Mouse (Mus musculus): ENCODE measurements at regions not wholly inside any gene's neighbourhood (a gene's known extent, or its start where the extent isn't known, plus 50 kb on each side); places are given as distances from the start of the nearest gene placed in this dataset.

DNA sequence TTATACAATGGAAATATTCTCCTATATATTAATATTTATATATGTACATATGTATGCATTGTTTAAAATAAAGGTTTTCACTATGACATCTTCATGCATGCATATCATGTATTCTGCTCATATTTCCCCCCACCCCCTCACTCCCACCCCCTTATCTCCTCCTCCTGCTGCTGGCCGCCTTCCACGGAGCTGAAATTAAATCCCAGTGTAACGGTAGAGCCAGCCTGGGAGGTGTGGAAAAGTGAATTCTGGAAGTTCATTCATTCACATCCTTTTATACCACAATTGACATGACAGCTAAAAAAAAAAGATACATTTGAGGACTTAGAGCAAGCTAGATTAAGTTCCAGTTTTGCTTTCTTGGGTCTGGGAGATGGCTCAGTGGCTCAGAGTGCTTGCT, 85.7 kb upstream of the Rbpj start:
- no peak for DNase-seq (ENCODE audit: low spot score in 2 of 2)

DNA sequence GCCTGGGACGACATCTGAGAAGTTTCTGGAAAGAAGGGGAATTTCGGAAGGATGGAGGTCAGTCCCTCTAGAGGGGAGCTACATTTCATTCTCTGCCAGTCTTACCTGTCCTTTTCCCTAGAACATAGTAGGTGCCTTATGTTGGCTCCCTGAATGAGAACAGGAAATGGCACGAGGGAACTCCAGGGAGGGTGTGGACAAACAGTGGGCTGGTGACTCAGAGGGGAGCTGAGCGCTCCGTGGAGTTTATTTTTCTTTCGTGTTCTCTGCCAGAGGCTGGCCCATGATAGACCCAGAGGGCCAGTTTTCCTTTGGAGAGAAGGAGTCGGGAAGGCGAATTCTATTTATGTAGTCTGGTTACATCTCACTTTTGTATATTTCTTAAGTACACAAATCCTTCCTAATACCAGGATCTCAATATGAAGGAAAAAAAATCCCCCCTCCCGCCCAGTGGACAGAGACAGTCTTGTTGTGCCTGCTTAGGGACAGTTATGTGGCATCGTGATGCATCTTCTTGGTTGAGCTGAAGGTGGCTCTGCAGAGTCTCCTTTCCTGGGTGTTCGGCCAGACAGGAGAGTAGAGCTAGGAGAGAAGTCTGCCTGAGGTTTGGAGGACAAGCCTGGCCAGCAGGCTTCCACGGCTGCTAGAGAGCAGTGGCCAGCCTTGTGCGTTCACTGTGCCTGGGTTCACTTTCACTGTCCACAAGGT, 84.3 kb upstream of the Rbpj start:
- no peak for DNase-seq (ENCODE audit: low spot score in 2 of 2)

DNA sequence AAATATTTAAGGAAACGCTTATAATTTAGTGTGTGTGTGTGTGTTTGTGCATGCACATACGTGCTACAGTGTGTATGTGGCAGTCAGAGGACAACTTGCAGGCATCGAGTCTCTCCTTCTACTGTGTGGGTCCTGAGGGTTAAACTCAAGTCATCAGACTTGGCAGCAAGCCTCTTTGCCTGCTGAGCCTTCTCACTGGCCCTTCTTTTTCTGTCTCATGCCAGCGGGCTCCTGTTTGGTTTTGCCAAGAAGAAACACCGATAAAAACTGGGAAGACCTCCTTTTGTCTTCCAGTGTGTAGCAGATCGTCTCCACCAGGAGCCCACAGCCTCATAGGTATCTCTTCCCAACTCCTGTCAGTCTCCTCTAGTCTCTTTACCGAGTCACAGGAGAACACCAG, 81.9 kb upstream of the Rbpj start:
- no peak for DNase-seq (ENCODE audit: low spot score in 2 of 2)

DNA sequence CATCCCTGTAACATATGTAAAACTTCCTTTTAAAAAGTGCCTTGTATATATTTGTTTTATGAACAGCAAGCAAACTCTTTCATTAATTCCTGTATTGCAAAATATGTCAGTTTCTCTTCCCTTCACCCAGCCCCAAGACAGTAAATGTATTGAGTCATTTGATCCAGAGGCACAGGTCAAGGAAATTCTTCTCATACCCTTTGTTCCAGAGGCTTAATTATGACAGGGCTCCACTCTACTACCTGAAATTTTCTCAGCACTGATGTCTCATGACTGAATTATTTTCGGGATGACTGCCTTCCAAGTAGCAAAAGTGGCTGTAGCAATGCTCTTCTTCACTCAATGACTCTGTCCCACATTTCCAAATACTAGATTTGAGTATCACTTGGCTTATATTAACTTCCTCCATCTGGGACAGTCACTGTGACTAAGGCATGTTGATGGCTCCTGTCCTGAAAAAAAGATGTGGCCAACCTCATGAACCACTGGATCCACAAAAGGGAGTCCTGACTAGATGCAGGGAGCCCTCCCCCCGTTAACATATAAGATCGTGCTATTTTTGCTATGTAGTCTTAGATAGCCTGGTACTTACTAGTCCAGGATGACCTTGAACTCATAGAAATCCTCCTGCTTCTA, 80.3 kb upstream of the Rbpj start:
- no peak for DNase-seq (ENCODE audit: low spot score in 2 of 2)

DNA sequence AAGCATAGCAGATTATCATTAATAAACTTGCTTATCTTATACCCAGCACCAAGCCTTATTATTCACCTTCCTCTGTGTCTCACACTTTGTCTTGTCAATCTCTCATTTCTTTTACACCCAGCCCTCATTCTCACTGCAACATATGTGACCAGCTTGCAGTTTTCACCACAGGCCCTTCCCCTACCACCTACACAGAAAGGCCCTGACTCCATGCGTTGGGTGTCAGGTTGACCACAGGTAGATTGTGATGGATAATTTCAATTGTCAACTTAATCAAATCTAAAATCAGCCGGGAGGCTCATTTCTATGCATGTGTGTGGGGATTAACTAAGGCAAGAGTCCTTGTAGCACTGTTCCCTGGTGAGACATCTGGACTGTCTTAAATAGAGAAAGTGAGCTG, 72.4 kb upstream of the Rbpj start:
- no peak for DNase-seq (ENCODE audit: low spot score in 2 of 2)

DNA sequence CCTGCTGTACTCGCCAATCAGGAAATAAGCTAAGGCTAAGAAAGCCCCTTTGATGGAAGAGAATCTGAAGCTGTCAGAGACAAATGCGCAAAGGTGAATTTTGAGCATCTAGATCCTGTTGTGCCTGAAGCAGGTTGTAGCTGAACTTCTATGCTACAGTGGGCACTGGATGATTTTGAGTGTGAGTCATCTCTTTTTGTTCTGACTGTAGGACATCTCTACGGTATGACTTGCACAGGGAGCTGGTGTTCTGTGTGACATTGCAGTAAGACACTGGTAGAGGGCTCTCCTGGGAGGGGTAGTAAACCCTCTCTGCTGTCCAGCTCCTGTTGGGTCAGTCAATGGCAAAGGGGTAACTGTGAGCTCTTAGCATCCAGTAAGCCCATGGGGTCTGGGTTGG, 71.4 kb upstream of the Rbpj start:
- DNase-seq (ENCODE audit: low spot score in 2 of 2), result no peak

DNA sequence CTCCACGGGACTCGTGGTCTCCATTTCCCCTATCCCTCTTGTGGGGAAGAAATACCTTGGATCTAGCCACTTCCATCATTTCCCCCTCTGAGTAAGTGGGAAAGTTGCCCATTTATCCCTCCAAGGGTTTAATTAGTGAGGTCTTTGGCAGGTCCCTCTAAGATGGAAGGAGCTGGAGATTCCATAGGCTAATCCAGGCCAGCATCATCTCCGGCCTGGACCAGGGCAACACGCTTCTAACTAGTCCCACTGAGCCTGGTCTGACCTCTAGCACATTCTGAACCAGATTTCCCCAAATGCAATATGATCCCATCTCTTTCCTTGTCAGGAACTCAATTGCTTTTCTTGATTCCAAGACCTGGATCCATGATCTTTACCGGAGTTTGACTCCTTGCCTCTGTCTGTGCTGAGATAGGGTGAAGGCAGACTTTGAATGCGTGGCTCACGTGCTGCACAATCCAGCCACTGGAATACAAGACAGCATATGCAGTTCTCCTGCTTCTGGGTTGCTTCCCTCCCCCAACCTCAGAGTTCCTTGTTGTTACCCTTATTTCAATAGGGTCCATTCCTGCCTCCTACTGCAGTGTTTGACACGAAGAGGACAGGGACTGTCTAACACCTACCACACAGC, 67.4 kb upstream of the Rbpj start:
- no peak for DNase-seq (ENCODE audit: low spot score in 2 of 2)

DNA sequence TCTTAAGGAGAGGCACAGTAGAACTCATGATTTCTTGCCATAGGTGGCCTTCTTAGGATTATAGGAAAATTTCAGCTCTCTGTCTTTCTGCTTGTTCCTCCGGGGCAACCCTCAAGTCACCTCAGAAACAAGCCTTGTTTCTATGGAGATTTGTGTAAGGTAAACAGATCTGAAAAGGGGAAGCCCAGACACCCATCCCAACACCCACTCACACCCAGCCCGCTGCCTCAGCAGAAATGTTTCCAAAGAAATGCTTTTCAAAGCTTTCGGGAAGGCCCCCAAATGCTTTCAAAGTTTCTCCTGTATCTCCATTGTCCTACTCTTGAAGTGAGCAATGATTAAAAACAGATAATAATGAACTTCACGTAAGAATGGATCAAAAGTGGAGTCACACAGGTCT, 64.9 kb upstream of the Rbpj start:
- DNase-seq (ENCODE audit: low spot score in 2 of 2), result no peak

DNA sequence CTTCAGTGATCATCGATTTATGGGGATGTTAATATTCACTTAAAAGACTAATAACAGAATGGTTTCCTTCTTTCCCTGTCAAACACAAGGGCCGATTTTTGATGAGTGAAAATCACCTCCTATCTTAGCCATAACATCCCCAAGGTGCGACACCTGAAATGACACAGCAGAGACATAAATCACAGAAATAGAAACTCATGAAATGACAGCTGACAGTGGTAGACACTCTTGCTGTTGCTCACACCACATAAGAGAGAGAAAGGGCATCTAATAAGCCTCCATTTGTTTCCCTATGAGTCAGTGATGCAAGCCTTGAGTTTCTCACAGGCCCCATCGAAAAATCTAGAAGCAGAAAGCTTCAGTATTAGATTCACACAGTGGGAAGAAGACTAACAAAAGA, 63.9 kb upstream of the Rbpj start:
- no peak for DNase-seq (ENCODE audit: low spot score in 2 of 2)

DNA sequence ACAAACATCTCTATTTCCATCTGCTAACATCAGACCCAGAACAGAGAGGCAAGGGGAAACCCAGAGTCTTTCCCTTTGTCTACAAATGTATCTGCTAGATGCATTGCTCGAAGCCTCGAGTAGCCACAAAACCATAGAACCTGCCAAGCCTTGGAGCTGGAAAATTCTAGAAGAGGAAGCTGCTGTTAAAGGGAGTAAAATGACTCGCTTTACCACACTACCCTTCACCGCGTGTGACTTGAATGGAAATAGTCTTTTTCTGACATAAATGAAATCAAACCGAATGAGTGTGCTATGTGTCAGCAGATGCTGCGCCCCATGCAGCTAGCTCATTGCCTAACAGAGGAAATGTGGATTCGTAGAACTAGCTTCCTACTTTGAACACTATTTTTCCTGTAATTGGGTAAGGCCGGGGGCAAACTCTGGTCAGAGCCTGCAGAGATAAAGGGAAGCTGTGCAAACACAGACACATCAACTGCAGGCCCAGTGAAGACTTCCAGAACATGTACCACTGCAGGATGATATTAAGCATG, 63.3 kb upstream of the Rbpj start:
- DNase-seq (ENCODE audit: low spot score in 2 of 2), result no peak

DNA sequence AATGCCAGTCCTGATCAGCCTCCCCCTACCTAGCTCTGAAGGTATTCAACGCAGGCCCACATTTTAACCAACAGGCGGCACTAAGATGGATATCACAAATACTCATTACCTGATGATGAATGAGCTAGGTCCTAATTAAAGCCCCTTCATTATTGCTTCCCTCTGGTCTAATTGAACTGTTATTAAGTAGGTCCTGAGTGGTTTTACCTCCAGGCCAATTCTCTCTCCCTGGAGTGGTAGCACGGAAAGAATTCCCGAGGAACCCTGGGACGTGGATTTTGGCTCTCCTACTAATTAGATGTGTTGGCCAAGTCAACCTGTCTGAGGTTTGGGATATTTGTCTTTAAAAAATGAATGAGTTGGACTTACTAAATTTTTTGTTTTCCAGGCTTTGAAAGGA, 60.0 kb upstream of the Rbpj start:
- DNase-seq (ENCODE audit: low spot score in 2 of 2), result no peak

DNA sequence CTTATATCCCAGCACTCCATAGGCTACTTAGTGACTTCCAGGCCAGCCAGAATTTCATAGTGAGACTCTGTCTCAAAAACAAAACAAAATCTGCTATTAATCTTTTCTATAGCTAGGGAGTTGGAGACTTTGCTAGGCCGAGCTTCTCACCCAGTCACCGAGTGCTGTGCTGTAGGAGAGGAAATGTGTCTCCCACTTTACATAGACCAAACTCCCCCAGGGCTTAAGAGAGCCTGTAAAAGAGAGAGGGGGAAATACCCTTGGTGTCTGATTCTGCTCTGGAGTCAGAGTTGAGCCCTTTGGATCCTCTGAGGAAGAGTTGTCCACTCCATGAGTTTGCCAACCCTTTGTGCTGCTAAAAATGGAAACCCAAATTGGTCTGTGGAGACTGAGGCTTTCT, 58.3 kb upstream of the Rbpj start:
- DNase-seq (ENCODE audit: low spot score in 2 of 2), result no peak

DNA sequence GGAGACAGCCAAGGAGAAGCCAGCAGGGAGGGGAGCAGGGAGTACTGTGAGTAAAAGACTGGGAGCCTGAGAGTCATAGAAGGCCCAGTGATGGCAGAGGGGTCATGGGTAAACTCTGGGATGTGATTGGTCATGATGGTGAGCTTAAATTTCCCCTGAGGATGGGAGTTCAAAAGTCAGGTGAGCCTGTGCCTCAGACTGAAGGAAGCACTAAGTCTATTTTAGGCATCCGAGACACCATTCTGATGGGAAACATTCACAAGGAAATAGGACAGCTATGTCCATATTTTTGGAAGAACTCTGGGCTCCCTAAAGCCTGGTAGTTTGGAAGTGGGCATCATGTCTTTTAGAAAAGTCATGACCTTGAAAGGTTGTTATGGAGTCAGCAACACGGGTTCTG, 57.7 kb upstream of the Rbpj start:
- DNase-seq (ENCODE audit: low spot score in 2 of 2), result no peak

DNA sequence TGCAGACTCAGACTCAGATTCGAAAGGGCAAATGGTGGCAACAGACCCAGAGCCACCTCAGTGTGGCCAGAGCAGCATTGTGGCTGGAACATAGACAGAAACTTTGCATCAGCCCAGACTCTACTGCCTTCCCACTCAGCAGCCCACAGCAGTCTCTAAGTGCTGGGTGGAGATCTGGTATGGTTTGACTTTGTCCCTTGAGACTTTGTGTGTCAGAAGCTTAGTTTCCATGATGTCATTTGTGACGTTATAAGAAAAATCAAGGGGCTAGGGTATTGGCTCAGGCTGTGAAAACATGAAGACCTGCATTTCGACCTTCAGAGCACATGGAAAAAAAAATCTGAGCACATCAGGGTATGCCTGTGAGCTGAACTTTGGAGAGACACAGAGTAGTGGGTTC, 56.2 kb upstream of the Rbpj start:
- no peak for DNase-seq (ENCODE audit: low spot score in 2 of 2)

DNA sequence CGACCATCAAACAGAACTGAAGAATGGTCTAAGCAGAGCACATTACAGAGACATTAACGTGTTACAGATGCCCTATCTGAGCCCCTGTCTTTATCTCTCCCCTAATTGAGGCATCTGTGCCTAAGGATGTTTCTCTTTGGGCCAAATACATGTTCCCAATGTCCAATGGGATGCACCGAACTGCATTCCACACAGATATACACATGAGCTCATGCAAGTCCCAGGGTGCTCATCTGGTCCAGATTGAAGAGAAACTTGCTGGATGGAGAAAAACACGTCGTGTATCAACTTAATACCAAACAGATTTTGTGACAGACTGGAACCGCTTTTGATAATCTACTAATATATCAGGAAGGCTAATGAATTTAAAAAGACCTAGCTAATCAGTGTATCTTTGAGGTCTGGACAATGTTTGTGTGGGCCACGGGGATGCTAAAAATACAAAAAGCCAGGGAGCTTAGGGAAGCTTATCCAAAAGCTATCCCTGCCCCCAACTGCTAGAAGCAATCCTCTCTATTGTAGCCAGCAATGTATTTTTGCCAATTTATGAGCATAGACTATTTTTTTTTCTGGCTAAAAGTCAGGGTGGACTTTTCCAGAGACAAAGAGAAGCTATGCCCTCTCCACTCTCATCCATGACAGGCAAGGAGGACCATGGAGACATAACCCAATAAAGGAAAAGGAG, 53.4 kb upstream of the Rbpj start:
- DNase-seq (ENCODE audit: low spot score in 2 of 2), result no peak

DNA sequence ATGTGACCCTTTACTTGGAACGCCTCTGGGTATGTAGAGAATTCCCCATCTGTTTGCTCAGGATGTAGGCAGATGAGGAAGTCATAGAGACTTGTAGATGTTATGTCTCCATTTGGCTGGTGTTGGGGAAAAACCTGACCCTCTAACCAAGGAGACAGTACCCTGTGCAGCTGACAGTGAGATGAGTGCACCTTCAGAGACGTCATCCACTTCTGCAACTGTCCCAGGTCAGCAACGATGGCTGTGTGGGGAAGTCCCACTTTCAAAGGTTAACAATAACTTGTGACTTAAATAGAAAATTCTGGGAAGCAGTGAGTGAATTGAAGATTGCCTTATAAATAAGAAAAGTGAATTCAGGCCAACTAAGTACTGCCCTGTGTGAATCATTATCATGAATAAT, 52.3 kb upstream of the Rbpj start:
- no peak for DNase-seq (ENCODE audit: low spot score in 2 of 2)

DNA sequence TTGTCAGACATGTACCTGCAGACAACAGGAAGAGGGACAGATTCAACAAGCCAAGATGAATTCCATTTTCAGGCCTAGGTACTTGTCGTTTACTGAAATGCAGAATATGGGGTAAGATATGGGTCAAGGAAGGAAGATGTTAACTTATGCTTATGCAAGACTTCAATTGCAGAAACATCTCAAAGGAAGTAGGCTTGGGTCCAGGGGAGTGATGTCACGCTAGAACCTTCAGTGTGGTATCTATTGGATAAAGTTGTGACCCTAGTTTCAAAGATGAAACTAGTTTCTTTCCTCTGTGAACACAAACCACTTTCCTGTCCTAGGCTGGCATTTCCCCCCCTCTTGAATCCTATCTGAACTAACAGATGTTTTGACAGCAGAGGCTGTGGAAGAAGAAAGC, 50.5 kb upstream of the Rbpj start:
- no peak for DNase-seq (ENCODE audit: low spot score in 2 of 2)
